Mouse (Mus musculus): ENCODE results near the gene Rad23a.

DNA sequence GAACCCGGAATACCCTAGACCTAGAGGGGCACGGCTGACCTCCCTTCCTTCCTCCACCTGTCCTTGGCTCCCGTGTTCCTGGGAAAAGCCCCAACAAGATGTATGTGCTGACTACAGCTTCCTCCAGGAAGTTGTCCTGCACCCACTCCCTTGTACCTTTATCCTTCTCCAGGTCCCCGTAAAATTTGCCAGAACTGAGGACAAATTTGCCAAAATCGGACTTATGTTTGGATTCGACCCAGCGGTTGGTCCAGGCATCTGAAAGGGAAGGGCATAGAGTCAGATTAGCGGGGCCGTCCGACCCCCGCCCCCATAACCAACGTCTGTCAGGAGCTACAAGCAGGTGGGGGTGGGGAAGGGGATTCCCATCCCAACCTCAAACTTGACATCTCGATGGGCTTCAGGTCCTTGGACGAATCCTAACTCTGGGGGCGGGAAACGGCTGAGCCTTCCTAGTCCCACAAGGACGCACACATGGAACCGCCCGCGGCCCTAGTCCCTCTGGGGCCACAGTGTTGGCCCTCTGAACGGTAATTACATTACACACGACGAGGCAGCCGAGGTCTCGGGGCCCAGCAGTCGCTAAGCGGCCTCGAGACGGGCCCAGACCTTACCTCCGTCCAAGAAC lies 5.7 kb upstream of the Rad23a start:
- TF ChIP-seq CTCF (IDR thresholded peaks at IDR 0.05; ENCODE audit: low read depth, low read length), result no peak
- no peak for TF ChIP-seq POLR2A (IDR thresholded peaks at IDR 0.05; ENCODE audit: borderline replicate concordance, low read depth, low read length)

Data from bone marrow macrophage, adult 2 months (primary cell).